Mouse (Mus musculus) left cerebral cortex, postnatal 36 days (tissue): ENCODE measurements at regions not wholly inside any gene's neighbourhood (a gene's known extent, or its start where the extent isn't known, plus 50 kb on each side); places are given as distances from the start of the nearest gene placed in this dataset.

Source experiments
- DNase-seq, 2 experiments: peaks; one replicate each; pipeline ENCODE4 v3.0.0; 2021 to 2022; ENCODE audit warnings: low spot score in 2 of 2, mixed read lengths in 1 of 2
- intact Hi-C: fragments of 180-260 bp; cut with DNase I; formaldehyde crosslinking; loops from one replicate; pipeline ENCODE4 v1.15.1; 2025

- no peak for DNase-seq
- intact Hi-C loops, result no loop called here
Observed at GRCm38 (mm10) chr2:174178801-174179200, 68.7 kb downstream of the Npepl1 start.

- DNase-seq, result no peak
- intact Hi-C loops, result no loop called here
Observed at GRCm38 (mm10) chr2:174184797-174185196, 74.6 kb downstream of the Npepl1 start.

- intact Hi-C loops, result no loop called here
Observed at GRCm38 (mm10) chr2:174191071-174191470, 80.9 kb downstream of the Npepl1 start.

GRCm38 (mm10) chr2:174191516-174191915, 81.4 kb downstream of the Npepl1 start:
- intact Hi-C loops, result no loop called here
- no peak for DNase-seq

More at GRCm38 (mm10) chr2:174191071-174191470, 80.9 kb downstream of the Npepl1 start:
- DNase-seq, result no peak

GRCm38 (mm10) chr2:174192026-174192425, 81.9 kb downstream of the Npepl1 start:
- intact Hi-C loops, result no loop called here
- DNase-seq, result no peak

- DNase-seq, result no peak
- intact Hi-C loops, result no loop called here
Observed at GRCm38 (mm10) chr2:174193506-174193905, 83.4 kb downstream of the Npepl1 start.

GRCm38 (mm10) chr2:174195651-174196050, 85.5 kb downstream of the Npepl1 start:
- intact Hi-C loops, result no loop called here
- DNase-seq, result no peak

- intact Hi-C loops, result no loop called here
- no peak for DNase-seq
Observed at GRCm38 (mm10) chr2:174196696-174197215, 86.6 kb downstream of the Npepl1 start.

GRCm38 (mm10) chr2:174197306-174197945, 86.7 kb upstream of the Gnas start:
- intact Hi-C loops, result no loop called here
- no peak for DNase-seq

- peak in 1 of 2 experiments; percentile 7 for DNase-seq
- intact Hi-C loops, result no loop called here
Observed at GRCm38 (mm10) chr2:174198406-174198971, 85.6 kb upstream of the Gnas start.

- DNase-seq, result no peak
- intact Hi-C loops, result no loop called here
Observed at GRCm38 (mm10) chr2:174199961-174200862, 83.9 kb upstream of the Gnas start.

- DNase-seq, result no peak
- intact Hi-C loops, result no loop called here
Observed at GRCm38 (mm10) chr2:174203412-174203811, 80.7 kb upstream of the Gnas start.

GRCm38 (mm10) chr2:174211681-174212080, 72.4 kb upstream of the Gnas start:
- no peak for DNase-seq
- intact Hi-C loops, result no loop called here

GRCm38 (mm10) chr2:174226660-174227059, 57.5 kb upstream of the Gnas start:
- intact Hi-C loops, result no loop called here
- DNase-seq, result no peak
